Mouse (Mus musculus): ENCODE results near the gene Stk11ip. TPM values are rescaled to one million over a fixed set of nuclear protein-coding genes. Genes with fewer than 3 reads are reported as not detected.
A peak's percentile ranks its signal among the peaks of the same experiment; 100 is the strongest.

Stk11ip gene
- polyA plus RNA-seq, 1 experiment from 2014 or later: 20.1 TPM

DNA sequence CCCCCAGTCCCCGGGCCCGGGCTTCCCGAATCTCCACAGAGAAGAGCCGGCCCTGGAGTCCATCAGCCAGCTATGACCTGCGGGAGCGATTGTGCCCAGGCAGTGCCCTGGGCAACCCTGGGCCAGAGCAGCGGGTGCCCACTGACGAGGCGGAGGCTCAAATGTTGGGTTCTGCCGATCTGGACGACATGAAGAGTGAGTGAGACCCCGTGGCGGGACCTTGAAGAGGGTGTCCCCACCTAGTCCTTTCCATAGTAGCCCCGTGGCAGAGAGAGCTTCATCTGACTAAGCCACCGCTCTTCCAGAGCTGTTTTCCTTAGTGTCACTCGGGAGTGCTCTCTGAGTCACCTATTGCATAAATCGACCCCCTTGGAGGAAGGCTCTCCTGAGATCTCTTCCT, 27.5 kb downstream of the Stk11ip start:
- H3K9me3 ChIP-seq: no peaks in the 10 kb centered on the region
- WGBS: 93% methylated on average over 17 of the region's 17 CpGs
- H3K9ac ChIP-seq: no peak overlapping the region
- H3K27ac ChIP-seq (replicated peaks): no peak overlapping the region
- H3K4me2 ChIP-seq: no peak overlapping the region
- H3K4me1 ChIP-seq (replicated peaks): peaks cover 21% of the 10 kb centered on the region
- H3K27me3 ChIP-seq: no peaks in the 10 kb centered on the region
- peaks cover 48% of the 10 kb centered on the region for H3K36me3 ChIP-seq
- no peak overlapping the region for H3K4me3 ChIP-seq
- ATAC-seq (ENCODE audit: low FRiP score, low read depth): no peak

DNA sequence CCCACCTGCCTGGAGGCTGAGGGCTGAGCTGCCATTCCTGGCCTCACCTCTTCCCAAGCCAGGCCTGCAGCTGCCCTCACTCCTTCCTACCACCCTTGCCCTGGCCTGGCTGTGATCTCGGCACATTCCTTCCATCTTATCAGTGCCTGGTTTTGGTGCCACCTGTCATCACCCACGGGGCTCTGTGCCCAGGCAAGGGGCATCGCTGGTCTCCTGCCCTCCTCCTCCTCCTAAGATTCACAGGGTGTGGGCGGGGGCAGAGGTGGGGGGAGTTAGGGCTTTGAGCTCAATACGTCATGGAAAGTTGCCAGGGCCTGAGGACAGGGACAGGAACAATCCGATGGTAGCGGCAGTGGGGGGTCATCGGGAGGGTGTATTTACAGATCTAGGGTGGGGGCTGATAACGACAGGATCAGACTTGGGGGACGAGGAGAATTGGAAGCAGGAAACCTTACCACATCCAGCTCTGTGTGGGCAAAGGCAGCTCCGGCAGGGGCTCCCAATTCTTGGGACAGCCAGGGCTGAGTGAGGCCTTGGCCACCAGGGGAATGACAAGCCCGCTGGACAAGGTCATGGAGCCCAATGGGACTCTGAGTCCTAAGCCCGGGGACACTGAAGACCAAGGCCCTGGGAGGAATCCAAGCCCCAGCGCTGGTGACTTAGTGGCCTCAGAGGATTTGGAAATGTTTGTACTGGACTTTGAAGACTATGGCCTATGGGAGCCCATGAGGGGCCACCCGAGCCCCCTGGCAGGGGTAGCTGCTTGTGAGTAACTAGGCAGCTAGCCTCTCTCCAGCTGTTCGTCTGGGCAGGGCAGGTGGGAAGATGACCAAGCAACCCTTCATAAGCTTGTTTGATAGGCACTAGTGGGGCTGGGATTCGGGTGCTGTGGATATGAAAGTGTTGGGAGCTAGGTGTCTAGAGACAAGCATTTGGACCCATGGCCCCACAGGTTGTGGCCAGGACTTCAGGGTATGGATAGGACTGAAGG, 28.3 kb downstream of the Stk11ip start:
- no peaks in the 10 kb centered on the region for H3K9me3 ChIP-seq
- WGBS: 87% methylated on average over 17 of the region's 17 CpGs
- ATAC-seq (ENCODE audit: low FRiP score, low read depth): no peak

GRCm38 (mm10) chr1:75550586-75550985, 29.3 kb downstream of the Stk11ip start:
- H3K27me3 ChIP-seq: no peaks in the 10 kb centered on the region
- no peaks in the 10 kb centered on the region for H3K9me3 ChIP-seq
- no peak overlapping the region for H3K27ac ChIP-seq (replicated peaks)
- peaks cover 62% of the 10 kb centered on the region for H3K36me3 ChIP-seq
- no peak overlapping the region for H3K9ac ChIP-seq
- ATAC-seq (ENCODE audit: low FRiP score, low read depth): no peak
- peaks cover 18% of the 10 kb centered on the region for H3K4me1 ChIP-seq (replicated peaks)
- 89% methylated on average over 14 of the region's 15 CpGs for WGBS
- H3K4me3 ChIP-seq: no peak overlapping the region
- H3K4me2 ChIP-seq: no peak overlapping the region

More for the DNA sequence above, 28.3 kb downstream of the Stk11ip start:
- Histone ChIP-seq H3K4me2 (no peak overlapping the region), H3K4me3 (no peak overlapping the region), H3K27ac (replicated peaks) (no peak overlapping the region), H3K9ac (no peak overlapping the region), H3K36me3 (peaks cover 53% of the 10 kb centered on the region), H3K27me3 (no peaks in the 10 kb centered on the region), H3K4me1 (replicated peaks) (peaks cover 21% of the 10 kb centered on the region)

GRCm38 (mm10) chr1:75555680-75556079, 34.4 kb downstream of the Stk11ip start:
- no peaks in the 10 kb centered on the region for H3K27me3 ChIP-seq
- H3K9ac ChIP-seq: no peak overlapping the region
- H3K36me3 ChIP-seq: peaks cover 60% of the 10 kb centered on the region
- H3K4me2 ChIP-seq: no peak overlapping the region
- H3K27ac ChIP-seq (replicated peaks): no peak overlapping the region
- H3K4me1 ChIP-seq (replicated peaks): peaks cover 10% of the 10 kb centered on the region; the same call in 1 of the 2 replicates
- no peak for ATAC-seq (ENCODE audit: low FRiP score, low read depth)
- no peak overlapping the region for H3K4me3 ChIP-seq
- WGBS: 91% methylated on average over 7 of the region's 7 CpGs
- H3K9me3 ChIP-seq: no peaks in the 10 kb centered on the region

GRCm38 (mm10) chr1:75556143-75556781, 34.9 kb downstream of the Stk11ip start:
- H3K27ac ChIP-seq (replicated peaks): no peak overlapping the region
- H3K9me3 ChIP-seq: no peaks in the 10 kb centered on the region
- ATAC-seq (ENCODE audit: low FRiP score, low read depth): no peak
- H3K9ac ChIP-seq: no peak overlapping the region
- H3K4me2 ChIP-seq: no peak overlapping the region
- 88% methylated on average over 9 of the region's 9 CpGs for WGBS
- peaks cover 55% of the 10 kb centered on the region for H3K36me3 ChIP-seq
- peaks cover 11% of the 10 kb centered on the region for H3K4me1 ChIP-seq (replicated peaks)
- H3K4me3 ChIP-seq: no peak overlapping the region
- H3K27me3 ChIP-seq: no peaks in the 10 kb centered on the region

GRCm38 (mm10) chr1:75557041-75557440, 35.7 kb downstream of the Stk11ip start:
- Histone ChIP-seq H3K4me3 (no peak overlapping the region), H3K9ac (no peak overlapping the region), H3K27ac (replicated peaks) (no peak overlapping the region), H3K9me3 (no peaks in the 10 kb centered on the region), H3K27me3 (no peaks in the 10 kb centered on the region), H3K4me1 (replicated peaks) (peaks cover 18% of the 10 kb centered on the region), H3K4me2 (no peak overlapping the region), H3K36me3 (peaks cover 49% of the 10 kb centered on the region)
- ATAC-seq (ENCODE audit: low FRiP score, low read depth): no peak
- 92% methylated on average over 7 of the region's 7 CpGs for WGBS

GRCm38 (mm10) chr1:75558388-75559178, 37.3 kb downstream of the Stk11ip start:
- Histone ChIP-seq H3K36me3 (peaks cover 33% of the 10 kb centered on the region; the same call in 1 of the 2 replicates), H3K4me2 (no peak overlapping the region), H3K4me1 (replicated peaks) (peaks cover 18% of the 10 kb centered on the region), H3K9ac (no peak overlapping the region), H3K27me3 (no peaks in the 10 kb centered on the region), H3K4me3 (no peak overlapping the region), H3K27ac (replicated peaks) (no peak overlapping the region), H3K9me3 (no peaks in the 10 kb centered on the region)
- 90% methylated on average over 18 of the region's 18 CpGs for WGBS
- ATAC-seq (ENCODE audit: low FRiP score, low read depth): no peak; the same call in 1 of the 2 replicates

- Histone ChIP-seq H3K36me3 (peaks cover 27% of the 10 kb centered on the region; the same call in 1 of the 2 replicates), H3K27me3 (no peaks in the 10 kb centered on the region), H3K4me2 (peak overlapping the region; percentile 37), H3K27ac (replicated peaks) (peak overlapping the region; percentile 54; the same call in 1 of the 2 replicates), H3K4me3 (no peak overlapping the region), H3K9ac (no peak overlapping the region), H3K9me3 (no peaks in the 10 kb centered on the region), H3K4me1 (replicated peaks) (peaks cover 18% of the 10 kb centered on the region)
- WGBS: 9% methylated on average over 17 of the region's 17 CpGs
- ATAC-seq (ENCODE audit: low FRiP score, low read depth): peak; percentile 89
Measured at GRCm38 (mm10) chr1:75559212-75559925, 38.0 kb downstream of the Stk11ip start.

DNA sequence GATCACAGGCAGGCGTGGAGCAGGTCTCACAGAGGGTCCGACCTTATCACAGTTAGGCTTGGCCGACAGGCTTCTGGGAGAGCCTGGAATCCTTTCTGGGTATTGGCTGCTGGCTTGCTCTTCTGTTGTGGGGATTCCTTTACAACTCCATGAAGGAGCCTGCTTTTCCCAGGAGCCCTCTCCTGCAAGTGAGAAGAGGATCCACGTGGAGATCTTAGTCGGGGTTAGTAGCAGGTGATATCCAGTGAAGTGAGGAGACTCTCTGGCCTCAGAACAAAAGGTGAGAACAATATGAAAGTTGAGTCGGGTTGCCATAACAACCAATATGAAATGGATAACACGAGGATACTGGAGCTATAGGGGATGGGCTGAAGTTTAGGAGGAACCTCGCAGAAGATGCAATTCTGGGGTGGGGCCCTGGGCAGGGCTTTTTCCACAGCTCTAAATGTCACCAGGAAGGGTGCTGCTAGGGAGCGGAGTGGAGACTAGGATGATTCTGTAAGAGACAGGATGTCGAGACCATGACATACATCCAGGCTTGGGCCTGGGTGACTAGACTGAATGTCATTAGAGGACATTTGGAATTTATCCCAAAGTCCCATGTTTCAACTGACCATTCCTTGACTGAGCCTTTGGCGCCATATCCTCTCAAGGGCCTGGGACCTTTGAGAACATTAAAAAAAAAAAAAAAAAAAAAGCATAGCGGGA, 39.0 kb downstream of the Stk11ip start:
- Histone ChIP-seq H3K27ac (replicated peaks) (no peak overlapping the region; the same call in 1 of the 2 replicates), H3K9ac (no peak overlapping the region), H3K27me3 (no peaks in the 10 kb centered on the region), H3K4me1 (replicated peaks) (peaks cover 18% of the 10 kb centered on the region), H3K36me3 (peaks cover 19% of the 10 kb centered on the region; the same call in 1 of the 2 replicates), H3K4me2 (no peak overlapping the region), H3K4me3 (no peak overlapping the region), H3K9me3 (no peaks in the 10 kb centered on the region)
- ATAC-seq (ENCODE audit: low FRiP score, low read depth): no peak
- 83% methylated on average over 12 of the region's 12 CpGs for WGBS

GRCm38 (mm10) chr1:75561221-75561897, 40.0 kb downstream of the Stk11ip start:
- H3K27me3 ChIP-seq: no peaks in the 10 kb centered on the region
- no peak overlapping the region for H3K4me2 ChIP-seq
- no peak for ATAC-seq (ENCODE audit: low FRiP score, low read depth)
- H3K4me1 ChIP-seq (replicated peaks): peaks cover 18% of the 10 kb centered on the region
- H3K9ac ChIP-seq: no peak overlapping the region
- H3K27ac ChIP-seq (replicated peaks): peak overlapping the region; percentile 58
- H3K4me3 ChIP-seq: no peak overlapping the region
- H3K36me3 ChIP-seq: peaks cover 13% of the 10 kb centered on the region; the same call in 1 of the 2 replicates
- no peaks in the 10 kb centered on the region for H3K9me3 ChIP-seq
- 42% methylated on average over 4 of the region's 4 CpGs for WGBS
